Mouse (Mus musculus) liver, adult 10 weeks (tissue): ENCODE results near the gene Noc2l. TPM values are rescaled to one million over a fixed set of nuclear protein-coding genes. Genes with fewer than 3 reads are reported as not detected.

Experiments
- polyA plus RNA-seq: library from polyadenylated mRNA; stranded (reverse); fragments of 350-450 nt; fragmentation: Illumina TruSeq; extraction: RNeasy Lipid Tissue Mini Kit (QIAGEN cat#74804); gene quantifications from one replicate; pipeline ENCODE4 v1.2.3, GENCODE M21; 2014; ENCODE audit warnings: low read depth, low replicate concordance

The Noc2l gene
- 4.3 TPM for polyA plus RNA-seq

GRCm38 (mm10) chr4:156235808-156236533, at the start of gene Noc2l:
Noc2l (plus strand) TSS chr4:156236010.

GRCm38 (mm10) chr4:156197131-156197828, 38.5 kb upstream of the Noc2l start, which contains the start of gene Agrn:
Agrn (minus strand) TSS chr4:156197488.

GRCm38 (mm10) chr4:156200623-156201475, 35.0 kb upstream of the Noc2l start, which contains the start of gene Isg15:
Isg15 (minus strand) TSS chr4:156200818.

GRCm38 (mm10) chr4:156203001-156203412, 32.8 kb upstream of the Noc2l start, which contains the start of gene AW011738:
AW011738 (plus strand) TSS chr4:156203304.

GRCm38 (mm10) chr4:156215649-156216048, 20.2 kb upstream of the Noc2l start, which contains the start of gene Perm1:
Perm1 (plus strand) TSS chr4:156215868.

GRCm38 (mm10) chr4:156234701-156235213, 1.1 kb upstream of the Noc2l start, which contains the start of gene Plekhn1:
Plekhn1 (minus strand) TSS chr4:156234857.

GRCm38 (mm10) chr4:156255078-156255839, 19.4 kb downstream of the Noc2l start, which contains the start of gene Samd11:
Samd11 (minus strand) TSS chr4:156255657.

Other genes starting within 250 kb of the Noc2l start
- gene B3galt6, start 243.4 kb upstream of the Noc2l start, polyA plus RNA-seq = 1.3 TPM
- 98.4 TPM for gene Sdf4, start 243.1 kb upstream of the Noc2l start, polyA plus RNA-seq
- not detected for gene Tnfrsf4, start 222.2 kb upstream of the Noc2l start, polyA plus RNA-seq
- gene Tnfrsf18, start 209.8 kb upstream of the Noc2l start, polyA plus RNA-seq = not detected
- gene Ttll10, start 176.6 kb upstream of the Noc2l start, polyA plus RNA-seq = not detected
- gene 9430015G10Rik, start 126.0 kb upstream of the Noc2l start, polyA plus RNA-seq = 1.2 TPM
- not detected for gene Rnf223, start 105.5 kb upstream of the Noc2l start, polyA plus RNA-seq
- 6.9 TPM for gene Agrn, start 38.5 kb upstream of the Noc2l start, polyA plus RNA-seq
- gene Isg15, start 35.2 kb upstream of the Noc2l start, polyA plus RNA-seq = 1.6 TPM
- 1.0 TPM for gene AW011738, start 32.7 kb upstream of the Noc2l start, polyA plus RNA-seq
- not detected for gene Perm1, start 20.1 kb upstream of the Noc2l start, polyA plus RNA-seq
- 0.90 TPM for gene Plekhn1, start 1.2 kb upstream of the Noc2l start, polyA plus RNA-seq
- not detected for gene Samd11, start 19.6 kb downstream of the Noc2l start, polyA plus RNA-seq
- gene Vmn2r-ps159, start 95.1 kb downstream of the Noc2l start, polyA plus RNA-seq = not detected